In the genomic region with DNA sequence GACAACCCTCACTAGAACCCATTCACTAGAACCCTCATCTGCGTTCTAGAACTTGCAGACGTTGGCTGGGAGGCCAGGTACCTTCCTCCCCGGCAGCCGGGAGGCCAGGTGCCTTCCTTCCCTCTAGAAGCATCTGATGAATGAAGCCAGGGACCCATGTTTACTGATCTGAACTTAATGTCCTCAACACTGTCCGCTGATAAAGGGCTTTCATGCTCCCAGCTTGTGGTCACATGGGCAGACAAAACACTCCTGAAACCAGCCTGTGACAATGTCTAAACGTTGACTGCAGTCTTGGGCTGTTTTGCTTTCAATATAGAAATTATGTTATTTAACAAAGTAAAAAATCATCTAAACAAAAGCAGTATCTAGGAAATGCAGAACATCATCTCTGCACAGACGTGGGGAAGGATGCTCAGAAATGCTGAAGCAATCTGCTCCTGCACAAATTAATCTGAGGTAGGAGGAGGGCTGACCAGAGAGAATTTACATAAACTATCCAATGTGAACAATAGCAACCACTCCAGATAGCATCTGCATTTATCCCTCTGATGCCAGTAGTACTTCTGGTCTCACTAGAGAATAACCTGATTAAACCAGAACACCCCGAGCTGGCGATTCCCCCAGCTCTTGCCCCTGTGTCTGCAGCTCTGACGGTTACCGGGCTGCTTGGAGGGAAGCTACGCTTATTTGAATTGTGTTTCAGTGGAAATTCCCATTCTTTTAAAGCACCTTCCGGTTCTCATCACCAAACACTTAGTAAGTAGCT, we compare ENCODE assay signal across 15 mouse cellular contexts. TPM values are rescaled to one million over a fixed set of nuclear protein-coding genes. Genes with fewer than 3 reads are reported as not detected.
DNase-seq lines count a peak whose midpoint lies in the region; ATAC-seq and TF ChIP-seq lines count a peak whose summit lies in the region.
"Had no signal": no experiment of that assay in that cellular context is flagged by ENCODE, and none has a peak within 500 bp of the region (broad histone marks: within the 10 kb centered on the region; RNA-seq: fewer than 3 reads in every experiment).

No protein-coding gene starts in this region.

- TF ChIP-seq EP300 in stomach, postnatal 0 days (optimal IDR thresholded peaks at IDR 0.05): no peak

- DNase-seq in hindbrain, embryonic 10.5 days (ENCODE audit: low spot score): no peak
- no peak for DNase-seq in hindbrain, embryonic 11.5 days (ENCODE audit: low spot score)
- DNase-seq in lung, embryonic 14.5 days: peak; percentile 47
- no peak for DNase-seq in lung, postnatal 4 days
- no peak for DNase-seq in stomach, postnatal 0 days (ENCODE audit: low spot score)
- DNase-seq in spleen, postnatal 14 days (ENCODE audit: low spot score in 2 of 2): no peak
- DNase-seq: adrenal gland, adult 2 months; cerebellum, adult 8-10 months; kidney, adult 11 months; right cerebral cortex, postnatal 14 days had no signal

- H3K9me3 ChIP-seq in hindbrain, embryonic 10.5 days: 0 out of 2 replicates have a peak, but pooled peaks cover 4% of the 10 kb centered on the region
- H3K9me3 ChIP-seq in hindbrain, embryonic 11.5 days (ENCODE audit: control insufficient read depth, low read length): no peaks in the 10 kb centered on the region
- H3K9me3 ChIP-seq in lung, embryonic 14.5 days (ENCODE audit: low read depth, low read length): no peaks in the 10 kb centered on the region
- H3K9me3 ChIP-seq in stomach, embryonic 15.5 days: no peaks in the 10 kb centered on the region
- H3K9me3 ChIP-seq in stomach, postnatal 0 days (ENCODE audit: control insufficient read depth, low read length): no peaks in the 10 kb centered on the region
- H3K9me3 ChIP-seq: liver, embryonic 15.5 days had no signal

- H3K27ac ChIP-seq in hindbrain, embryonic 10.5 days: no peak overlapping the region
- no peak overlapping the region for H3K27ac ChIP-seq in hindbrain, embryonic 11.5 days (ENCODE audit: low read depth, low read length)
- no peak overlapping the region for H3K27ac ChIP-seq in lung, embryonic 14.5 days (ENCODE audit: low read depth)
- 0 out of 2 replicates have a peak overlapping the region, but pooled peaks have one; percentile 38 for H3K27ac ChIP-seq in stomach, embryonic 15.5 days
- H3K27ac ChIP-seq in stomach, postnatal 0 days (replicated peaks): no peak overlapping the region
- H3K27ac ChIP-seq: liver, embryonic 15.5 days had no signal

- H3K36me3 ChIP-seq in hindbrain, embryonic 10.5 days: peaks cover 39% of the 10 kb centered on the region
- no peaks in the 10 kb centered on the region for H3K36me3 ChIP-seq in hindbrain, embryonic 11.5 days (ENCODE audit: control insufficient read depth, insufficient read depth, low read length)
- H3K36me3 ChIP-seq in lung, embryonic 14.5 days (ENCODE audit: insufficient read depth): 0 out of 2 replicates have a peak, but pooled peaks cover 3% of the 10 kb centered on the region
- 0 out of 2 replicates have a peak, but pooled peaks cover 3% of the 10 kb centered on the region for H3K36me3 ChIP-seq in stomach, embryonic 15.5 days
- no peaks in the 10 kb centered on the region for H3K36me3 ChIP-seq in stomach, postnatal 0 days (ENCODE audit: control insufficient read depth, insufficient read depth, low read length)
- H3K36me3 ChIP-seq: liver, embryonic 15.5 days had no signal

- H3K4me1 ChIP-seq in hindbrain, embryonic 10.5 days (replicated peaks): peaks cover 82% of the 10 kb centered on the region
- peaks cover 14% of the 10 kb centered on the region for H3K4me1 ChIP-seq in hindbrain, embryonic 11.5 days (replicated peaks; ENCODE audit: control insufficient read depth, insufficient read depth, low read length)
- peaks cover 44% of the 10 kb centered on the region for H3K4me1 ChIP-seq in lung, embryonic 14.5 days (ENCODE audit: insufficient read depth)
- peaks cover 65% of the 10 kb centered on the region for H3K4me1 ChIP-seq in stomach, embryonic 15.5 days
- peaks cover 22% of the 10 kb centered on the region for H3K4me1 ChIP-seq in stomach, postnatal 0 days (replicated peaks; ENCODE audit: control insufficient read depth, insufficient read depth)

- WGBS in hindbrain, embryonic 10.5 days: 72% methylated on average over 13 of the region's 13 CpGs
- 74% methylated on average over 13 of the region's 13 CpGs for WGBS in hindbrain, embryonic 11.5 days
- WGBS in lung, embryonic 14.5 days: 49% methylated on average over 13 of the region's 13 CpGs
- 64% methylated on average over 13 of the region's 13 CpGs for WGBS in stomach, embryonic 15.5 days
- WGBS in stomach, postnatal 0 days: 68% methylated on average over 13 of the region's 13 CpGs

- H3K4me2 ChIP-seq in hindbrain, embryonic 11.5 days (replicated peaks; ENCODE audit: low read depth, low read length): no peak overlapping the region; the same call in 1 of the 2 replicates
- H3K4me2 ChIP-seq in lung, embryonic 14.5 days: no peak overlapping the region
- H3K4me2 ChIP-seq in stomach, embryonic 15.5 days: 0 out of 2 replicates have a peak overlapping the region, but pooled peaks have one; percentile 8
- no peak overlapping the region; the same call in 1 of the 2 replicates for H3K4me2 ChIP-seq in stomach, postnatal 0 days (replicated peaks; ENCODE audit: low read depth)
- H3K4me2 ChIP-seq: liver, embryonic 15.5 days had no signal

- TF ChIP-seq CTCF in lung, embryonic 14.5 days (IDR thresholded peaks at IDR 0.05; ENCODE audit: low read depth): no peak
- no peak for TF ChIP-seq CTCF in stomach, postnatal 0 days (IDR thresholded peaks at IDR 0.05; ENCODE audit: low read depth)

- no peaks in the 10 kb centered on the region for H3K27me3 ChIP-seq in hindbrain, embryonic 10.5 days (ENCODE audit: insufficient read depth, poor library complexity, severe bottlenecking)
- H3K27me3 ChIP-seq in hindbrain, embryonic 11.5 days (ENCODE audit: control insufficient read depth, insufficient read depth, low read length): no peaks in the 10 kb centered on the region
- no peaks in the 10 kb centered on the region for H3K27me3 ChIP-seq in lung, embryonic 14.5 days (ENCODE audit: insufficient read depth, low read length)
- no peaks in the 10 kb centered on the region for H3K27me3 ChIP-seq in stomach, embryonic 15.5 days (replicated peaks)
- H3K27me3 ChIP-seq in stomach, postnatal 0 days (ENCODE audit: control insufficient read depth, insufficient read depth, low read length): no peaks in the 10 kb centered on the region
- H3K27me3 ChIP-seq: liver, embryonic 15.5 days; megakaryocyte, embryonic 14.5 days had no signal

- H3K9ac ChIP-seq in hindbrain, embryonic 11.5 days (ENCODE audit: low read depth, low read length): no peak overlapping the region
- no peak overlapping the region for H3K9ac ChIP-seq in lung, embryonic 14.5 days
- H3K9ac ChIP-seq in stomach, embryonic 15.5 days: no peak overlapping the region
- H3K9ac ChIP-seq in stomach, postnatal 0 days (ENCODE audit: low read length): no peak overlapping the region
- H3K9ac ChIP-seq: liver, embryonic 15.5 days had no signal

- 0 out of 2 replicates have a peak overlapping the region, but pooled peaks have one; percentile 4 for H3K4me3 ChIP-seq in hindbrain, embryonic 10.5 days
- no peak overlapping the region for H3K4me3 ChIP-seq in hindbrain, embryonic 11.5 days (ENCODE audit: low read depth, low read length)
- H3K4me3 ChIP-seq in lung, embryonic 14.5 days (ENCODE audit: low read depth, low read length): no peak overlapping the region
- no peak overlapping the region for H3K4me3 ChIP-seq in stomach, embryonic 15.5 days (replicated peaks)
- H3K4me3 ChIP-seq in stomach, postnatal 0 days (ENCODE audit: low read depth, low read length): no peak overlapping the region
- H3K4me3 ChIP-seq: erythroblast, embryonic 14.5 days; liver, embryonic 15.5 days; megakaryocyte, embryonic 14.5 days had no signal

- ATAC-seq in hindbrain, embryonic 11.5 days (ENCODE audit: low FRiP score): no peak
- ATAC-seq in lung, embryonic 14.5 days (ENCODE audit: insufficient read depth): no peak
- ATAC-seq in stomach, embryonic 15.5 days (ENCODE audit: insufficient read depth, low FRiP score, low read depth): no peak
- ATAC-seq in stomach, postnatal 0 days (ENCODE audit: low FRiP score, low TSS enrichment): no peak

RNA-seq across cellular contexts. Expression of a gene that starts 7.4 kb away (rescaled TPM):
- 18.1 and 18.4 TPM in 2 replicates for polyA plus RNA-seq in hindbrain, embryonic 10.5 days (2016; fragmentation: Nextera tagmentation; extraction: Ambion mirVana)
- polyA plus RNA-seq in hindbrain, embryonic 11.5 days (2014; fragmentation: Nextera tagmentation; extraction: Ambion mirVana): 22.0 and 25.8 TPM in 2 replicates
- polyA plus RNA-seq in lung, embryonic 14.5 days (2014; fragmentation: Nextera tagmentation; extraction: Ambion mirVana): 29.9 and 30.2 TPM in 2 replicates
- 22.9 and 24.5 TPM in 2 replicates for polyA plus RNA-seq in stomach, embryonic 15.5 days (2015; fragmentation: Nextera tagmentation; extraction: Ambion mirVana)
- polyA plus RNA-seq in stomach, postnatal 0 days (2015; fragmentation: Nextera tagmentation; extraction: Ambion mirVana): 15.6 and 18.0 TPM in 2 replicates

RNA-seq across cellular contexts. Expression of a gene that starts 52.6 kb away (rescaled TPM):
- polyA plus RNA-seq in hindbrain, embryonic 10.5 days (2016; fragmentation: Nextera tagmentation; extraction: Ambion mirVana): 0.21 TPM in 1 of 2 replicates, not detected in the other
- polyA plus RNA-seq in hindbrain, embryonic 11.5 days (2014; fragmentation: Nextera tagmentation; extraction: Ambion mirVana): not detected in 2 replicates
- polyA plus RNA-seq in lung, embryonic 14.5 days (2014; fragmentation: Nextera tagmentation; extraction: Ambion mirVana): 1.3 TPM in 1 of 2 replicates, not detected in the other
- 0.23 and 0.30 TPM in 2 replicates for polyA plus RNA-seq in stomach, embryonic 15.5 days (2015; fragmentation: Nextera tagmentation; extraction: Ambion mirVana)
- polyA plus RNA-seq in stomach, postnatal 0 days (2015; fragmentation: Nextera tagmentation; extraction: Ambion mirVana): 0.17 TPM in 1 of 2 replicates, not detected in the other
- polyA plus RNA-seq: adrenal gland, adult 2 months; erythroblast, embryonic 14.5 days; gonadal fat pad, adult 2 months had no signal
